Mouse (Mus musculus) left cerebral cortex, adult 2 months (tissue): Measurements from ENCODE around the gene Slc4a1. TPM values are rescaled to one million over a fixed set of nuclear protein-coding genes. Genes with fewer than 3 reads are reported as not detected.
"Not testable (repeated sequence)": the region's sequence is repeated elsewhere in the genome, so short reads cannot be mapped to it uniquely, and the experiment has no call there.

Experiments
- DNase-seq, 2 experiments: peaks; one replicate each; pipeline ENCODE4 v3.0.0; 2021 to 2022; ENCODE audit warnings: low spot score in 2 of 2, mixed read lengths in 1 of 2; ENCODE audit errors: extremely low spot score in 1 of 2
- H3K27ac ChIP-seq: fragments of 200-600 bp; 2 replicates; pipeline ENCODE4 v1.8.1; 2022
- H3K4me3 ChIP-seq: fragments of 200-600 bp; 2 replicates; pipeline ENCODE4 v1.8.1; 2022
- CTCF ChIP-seq: fragments of 200-600 bp; IDR thresholded peaks from 2 replicates; pipeline ENCODE4 v1.8.1; 2022; ENCODE audit warnings: antibody characterized with exemption, mild to moderate bottlenecking, moderate library complexity
- intact Hi-C: fragments of 180-260 bp; cut with DNase I; formaldehyde crosslinking; loops from one replicate; pipeline ENCODE4 v1.15.1; 2025
- total RNA-seq, 2 experiments: library from RNA; stranded (reverse); gene quantifications; 2 replicates each; pipeline ENCODE4 v1.2.3; 2021

The Slc4a1 gene
- total RNA-seq, 2 experiments from 2014 or later = 0.16 to 0.43 TPM

DNA sequence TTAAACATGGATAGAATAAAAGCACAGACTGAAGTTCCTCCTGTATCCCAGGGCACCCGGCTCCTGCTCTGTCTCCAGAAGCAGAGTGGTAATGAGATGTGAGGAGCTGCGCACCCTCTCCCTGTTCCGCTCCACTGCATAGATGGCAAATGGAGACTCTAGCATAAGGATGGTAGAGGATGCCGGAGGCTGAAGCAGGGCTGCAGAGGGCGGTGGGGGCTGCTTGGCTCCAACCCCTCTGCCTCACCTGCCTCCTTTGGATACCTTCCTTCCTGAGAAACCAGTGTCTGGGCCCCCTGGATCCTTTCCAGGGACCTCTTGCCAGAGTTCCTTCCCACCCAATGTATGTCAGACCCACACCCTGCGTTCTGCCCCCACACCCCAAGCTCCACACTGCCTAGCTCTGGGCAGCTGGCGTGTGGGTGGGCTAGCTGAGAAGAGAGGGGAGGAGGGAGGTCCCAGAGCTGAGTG, 30.7 kb upstream of the Slc4a1 start:
- intact Hi-C loops = no loop called here
- H3K27ac ChIP-seq = peak overlapping the region; percentile 98

GRCm38 (mm10) chr11:102396263-102396662, 30.3 kb upstream of the Slc4a1 start:
- DNase-seq = no peak
- Histone ChIP-seq H3K4me3 (peak overlapping the region; percentile 88), H3K27ac (peak overlapping the region; percentile 98)
- intact Hi-C loops = no loop called here
- TF ChIP-seq CTCF = no peak

More for the DNA sequence above, 30.7 kb upstream of the Slc4a1 start:
- H3K4me3 ChIP-seq = peak overlapping the region; percentile 88
- peak; percentile 33 to 74 for DNase-seq
- TF ChIP-seq CTCF = no peak

DNA sequence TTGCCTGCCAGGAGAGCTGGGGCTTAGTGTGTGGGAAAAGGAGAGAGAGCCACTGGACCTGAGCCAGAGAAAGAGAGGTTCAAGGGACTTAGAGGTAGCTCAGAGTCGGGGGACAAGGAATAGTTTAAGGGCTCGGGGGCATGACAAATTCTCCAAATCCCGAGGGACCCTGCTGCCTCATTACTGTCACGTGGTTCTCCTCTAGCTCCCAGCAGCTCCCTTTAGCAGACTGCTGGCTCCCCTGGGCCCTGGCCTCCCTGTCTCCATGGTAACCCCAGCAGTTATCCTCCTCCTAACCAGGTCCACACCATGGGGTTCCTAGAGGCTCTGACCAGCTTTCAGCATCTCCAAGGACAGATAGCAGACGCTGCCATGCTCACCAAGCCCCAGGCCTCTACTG, 29.2 kb upstream of the Slc4a1 start:
- DNase-seq = peak in 1 of 2 experiments; percentile 23
- intact Hi-C loops = no loop called here
- H3K27ac ChIP-seq = peak overlapping the region; percentile 98
- H3K4me3 ChIP-seq = peak overlapping the region; percentile 88
- no peak for TF ChIP-seq CTCF

DNA sequence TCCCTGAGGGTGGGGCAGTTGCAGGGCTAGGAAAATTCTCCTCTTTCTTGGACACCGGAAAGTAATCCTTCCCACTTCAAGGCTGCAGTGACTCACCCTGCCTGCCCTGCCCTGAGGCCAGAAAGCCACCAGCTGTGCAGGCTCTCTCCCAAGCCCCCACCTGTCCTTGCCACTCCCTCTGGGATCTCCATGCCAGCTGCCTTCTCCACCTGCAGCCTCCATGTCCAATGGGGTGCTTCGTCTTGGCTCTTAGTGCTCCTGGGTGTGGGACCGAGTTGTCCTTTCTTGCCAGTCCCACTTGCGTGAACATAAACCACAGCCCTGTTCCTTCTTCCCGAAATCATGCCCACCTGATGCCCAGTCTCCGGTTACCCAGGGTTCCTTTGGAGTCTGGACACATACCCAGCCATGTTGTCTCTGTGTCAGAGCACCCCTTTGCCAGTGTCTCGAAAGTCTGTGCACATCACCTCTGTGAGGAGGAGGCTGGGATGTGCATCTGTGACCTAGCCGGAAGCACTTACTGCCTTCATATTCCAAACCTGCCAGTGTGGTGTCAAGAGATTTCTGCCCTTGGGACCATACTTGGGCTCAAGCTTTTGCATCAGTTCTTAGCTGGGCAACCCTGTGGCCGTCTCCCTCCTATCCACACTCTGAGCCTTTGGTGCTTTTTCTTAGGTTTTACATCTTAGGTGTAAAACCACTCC, 28.6 kb upstream of the Slc4a1 start:
- intact Hi-C loops = no loop called here
- H3K27ac ChIP-seq = peak overlapping the region; percentile 98
- no peak for TF ChIP-seq CTCF
- DNase-seq = peak in 1 of 2 experiments; percentile 16
- peak overlapping the region; percentile 88 for H3K4me3 ChIP-seq

GRCm38 (mm10) chr11:102393719-102394420, 27.9 kb upstream of the Slc4a1 start:
- intact Hi-C loops = loop anchor here (1.0 to 2.0 kb wide), 3 partner anchors 15 to 74 kb away; no protein-coding TSS in a partner anchor
- DNase-seq = peak in 1 of 2 experiments; percentile 51
- TF ChIP-seq CTCF = no peak
- H3K27ac ChIP-seq = peak overlapping the region; percentile 98
- H3K4me3 ChIP-seq = peak overlapping the region; percentile 88

GRCm38 (mm10) chr11:102393238-102393634, 27.2 kb upstream of the Slc4a1 start, which contains the start of gene Rundc3a:
Rundc3a (plus strand) TSS chr11:102393403.
- Histone ChIP-seq H3K27ac (peak within 1 kb of the TSS; percentile 98), H3K4me3 (peak within 1 kb of the TSS; percentile 88)
- DNase-seq = peak; percentile 96 to 97
- intact Hi-C loops = loop anchor here (1.0 to 2.0 kb wide), 3 partner anchors 16 to 73 kb away; no protein-coding TSS in a partner anchor
- TF ChIP-seq CTCF = no peak

DNA sequence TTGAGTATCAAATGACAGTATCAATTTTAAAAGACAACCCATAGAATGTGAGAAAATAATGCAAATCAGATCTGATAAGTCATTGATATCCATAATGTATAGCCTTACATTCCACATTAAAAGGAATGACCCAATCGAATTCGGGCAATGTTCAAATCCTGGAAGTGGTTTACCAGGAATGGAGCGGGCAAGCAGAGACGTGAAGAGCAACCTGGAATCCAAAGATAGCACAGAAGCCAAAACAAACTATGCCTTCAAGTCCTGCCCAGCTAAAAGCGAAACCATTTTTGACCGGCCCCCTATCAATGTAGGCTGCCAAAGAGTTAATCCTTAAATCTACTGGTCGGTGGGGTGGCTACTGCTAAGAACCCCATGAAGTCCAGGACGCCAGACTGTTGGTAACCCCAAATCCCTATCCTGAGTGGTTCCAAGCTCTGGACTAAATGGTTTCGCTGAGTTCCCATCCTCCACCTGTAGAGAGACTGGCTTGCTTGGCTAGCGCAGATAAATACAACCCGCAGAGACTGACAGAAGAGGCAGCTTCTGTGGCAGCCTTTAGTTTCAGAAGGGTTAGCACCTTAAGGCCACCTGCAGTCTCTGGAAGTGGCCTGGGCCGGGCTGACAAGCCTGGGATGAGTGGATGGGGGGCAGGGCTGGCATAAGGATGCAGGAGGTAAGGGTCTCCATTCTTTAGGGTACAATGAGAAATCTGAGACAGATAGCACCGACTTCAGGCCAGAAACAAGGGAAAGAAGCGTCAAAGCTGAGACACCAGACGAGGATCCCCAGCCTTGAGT, 26.6 kb upstream of the Slc4a1 start:
- intact Hi-C loops = loop anchor here (1.0 to 2.0 kb wide), 3 partner anchors 16 to 72 kb away; no protein-coding TSS in a partner anchor
- peak overlapping the region; percentile 90 for H3K27ac ChIP-seq
- no peak for DNase-seq
- no peak for TF ChIP-seq CTCF
- peak overlapping the region; percentile 88 for H3K4me3 ChIP-seq

DNA sequence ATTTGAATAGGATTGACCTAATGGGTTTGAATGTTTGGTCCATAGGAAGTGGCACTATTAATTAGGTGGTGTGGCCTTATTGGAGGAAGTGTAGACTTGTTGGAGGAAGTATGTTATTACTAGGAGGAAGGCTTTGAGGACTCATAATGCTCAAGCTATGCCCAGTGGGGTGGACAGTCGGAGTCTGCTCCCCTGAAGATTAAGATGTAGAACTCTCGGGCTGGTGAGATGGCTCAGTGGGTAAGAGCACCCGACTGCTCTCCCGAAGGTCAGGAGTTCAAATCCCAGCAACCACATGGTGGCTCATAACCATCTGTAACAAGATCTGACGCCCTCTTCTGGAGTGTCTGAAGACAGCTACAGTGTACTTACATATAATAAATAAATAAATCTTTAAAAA, 23.4 kb upstream of the Slc4a1 start:
- H3K4me3 ChIP-seq, intact Hi-C loops, H3K27ac ChIP-seq, DNase-seq: not testable (repeated sequence)

DNA sequence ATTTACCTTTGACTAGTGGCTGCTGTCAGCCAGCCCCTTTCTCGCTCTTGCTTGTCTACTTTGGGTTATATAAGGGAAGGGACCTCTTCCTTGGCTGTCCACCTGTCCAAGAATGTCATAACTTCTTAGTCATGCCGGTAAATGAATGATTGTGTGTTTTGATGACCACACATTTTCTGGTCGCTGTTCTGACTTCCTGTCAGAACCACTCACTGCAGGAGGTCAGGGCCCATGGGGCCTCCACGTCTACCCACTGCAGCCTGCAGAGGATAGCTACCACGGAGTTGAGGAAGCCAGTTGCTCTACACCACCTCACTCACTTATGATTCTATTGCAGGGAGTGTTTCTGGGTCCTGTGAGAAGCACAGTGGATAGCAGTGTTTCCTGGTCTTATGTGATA, 20.1 kb upstream of the Slc4a1 start:
- H3K4me3 ChIP-seq = no peak overlapping the region
- no peak for TF ChIP-seq CTCF
- DNase-seq = no peak
- no peak overlapping the region for H3K27ac ChIP-seq
- intact Hi-C loops = no loop called here

DNA sequence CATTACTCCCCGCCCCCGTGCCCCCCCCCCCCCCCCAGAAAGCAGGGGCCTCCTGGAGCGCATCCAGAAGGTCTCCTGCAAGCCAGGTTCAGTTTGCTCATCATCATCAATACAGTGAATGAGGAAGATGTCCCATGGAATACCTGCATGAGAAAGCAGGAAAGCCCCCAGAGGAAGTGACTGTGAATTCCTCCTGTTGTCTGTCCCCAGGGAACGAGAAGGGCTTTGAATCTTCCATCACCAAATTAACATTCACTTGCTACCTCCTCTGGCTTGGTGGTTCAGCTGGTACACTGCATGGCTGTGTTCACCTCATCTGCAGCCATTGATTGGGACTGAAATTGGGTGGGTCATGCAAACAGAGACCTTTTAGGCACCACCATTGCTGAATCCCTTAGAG, 19.1 kb upstream of the Slc4a1 start:
- intact Hi-C loops = no loop called here
- Histone ChIP-seq H3K4me3 (no peak overlapping the region), H3K27ac (no peak overlapping the region)
- DNase-seq = no peak
- TF ChIP-seq CTCF = no peak

DNA sequence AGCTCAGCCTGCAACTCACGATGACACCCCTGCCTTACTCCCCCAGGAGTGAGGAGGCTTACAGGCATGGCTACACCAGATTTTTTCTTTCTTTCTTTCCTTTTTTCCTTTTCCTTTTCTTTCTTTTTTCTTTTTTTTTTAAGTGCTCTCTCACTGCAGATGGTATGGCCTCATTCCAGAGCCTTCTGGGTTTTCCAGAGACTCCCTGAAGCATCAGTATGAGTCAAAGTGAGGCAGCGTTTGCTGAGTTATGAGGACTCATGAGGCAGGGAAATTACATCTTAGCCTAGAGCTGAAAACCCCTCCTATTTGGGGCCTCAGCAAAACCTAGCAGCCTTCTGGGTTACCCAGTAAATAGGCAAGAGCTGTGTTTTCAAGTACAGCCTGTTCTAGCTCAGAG, 18.4 kb upstream of the Slc4a1 start:
- no peak for DNase-seq
- intact Hi-C loops = no loop called here
- Histone ChIP-seq H3K4me3 (no peak overlapping the region), H3K27ac (peak overlapping the region; percentile 36)
- TF ChIP-seq CTCF = no peak
